Mouse (Mus musculus): ENCODE data around the gene Etv6. TPM values are rescaled to one million over a fixed set of nuclear protein-coding genes. Genes with fewer than 3 reads are reported as not detected.

The Etv6 gene
- polyA plus RNA-seq, 1 experiment from 2014 or later, result 12.6 TPM

GRCm38 (mm10) chr6:134039351-134039750 lies 3.9 kb downstream of the Etv6 start:
- 64% methylated on average over 8 of the region's 8 CpGs for WGBS
- no peak for ATAC-seq (ENCODE audit: low read depth)
- H3K4me1 ChIP-seq (replicated peaks; ENCODE audit: control insufficient read depth, insufficient read depth, low read length), result peaks cover 47% of the 10 kb centered on the region
- H3K4me3 ChIP-seq (ENCODE audit: low read length), result no peak overlapping the region
- H3K27me3 ChIP-seq (ENCODE audit: control insufficient read depth, insufficient read depth, low read depth, low read length), result no peaks in the 10 kb centered on the region
- H3K36me3 ChIP-seq (ENCODE audit: control insufficient read depth, insufficient read depth, low read length), result no peaks in the 10 kb centered on the region
- peak overlapping the region; percentile 62 for H3K4me2 ChIP-seq (ENCODE audit: low read depth, low read length)
- H3K27ac ChIP-seq (ENCODE audit: low read length), result no peak overlapping the region
- no peak overlapping the region; the same call in 1 of the 2 replicates for H3K9ac ChIP-seq (ENCODE audit: low read length)
- no peaks in the 10 kb centered on the region for H3K9me3 ChIP-seq (ENCODE audit: control insufficient read depth, low read length)

- Histone ChIP-seq H3K4me2 (ENCODE audit: low read depth, low read length) (no peak overlapping the region), H3K36me3 (ENCODE audit: control insufficient read depth, insufficient read depth, low read length) (no peaks in the 10 kb centered on the region), H3K4me3 (ENCODE audit: low read length) (no peak overlapping the region), H3K9me3 (ENCODE audit: control insufficient read depth, low read length) (no peaks in the 10 kb centered on the region), H3K27me3 (ENCODE audit: control insufficient read depth, insufficient read depth, low read depth, low read length) (no peaks in the 10 kb centered on the region), H3K4me1 (replicated peaks; ENCODE audit: control insufficient read depth, insufficient read depth, low read length) (peaks cover 50% of the 10 kb centered on the region), H3K27ac (ENCODE audit: low read length) (no peak overlapping the region), H3K9ac (ENCODE audit: low read length) (no peak overlapping the region)
- ATAC-seq (ENCODE audit: low read depth), result no peak
- WGBS, result 60% methylated on average over 3 of the region's 3 CpGs
These were observed 4.8 kb downstream of the Etv6 start for GRCm38 (mm10) chr6:134040312-134040711.

DNA sequence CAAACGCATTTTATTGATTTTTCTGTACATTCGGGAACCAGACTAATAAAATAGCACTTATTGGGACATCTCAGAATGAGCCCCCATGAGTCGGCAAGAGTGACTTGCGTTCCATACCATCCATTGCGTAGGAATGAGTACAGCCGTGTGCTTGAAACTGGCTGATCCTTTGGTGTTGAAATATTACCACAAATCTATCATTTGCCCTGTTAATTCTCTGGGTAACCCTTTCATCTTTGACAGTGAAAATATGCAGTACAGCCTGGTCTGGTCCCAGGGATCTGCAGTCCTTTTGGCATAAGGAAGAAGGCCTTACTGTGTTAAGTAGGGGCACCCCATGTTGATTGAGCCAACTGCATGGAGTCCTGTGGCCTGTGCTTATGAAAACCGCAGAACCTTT lies 5.8 kb downstream of the Etv6 start:
- H3K27ac ChIP-seq (ENCODE audit: low read length), result no peak overlapping the region
- no peaks in the 10 kb centered on the region for H3K27me3 ChIP-seq (ENCODE audit: control insufficient read depth, insufficient read depth, low read depth, low read length)
- no peaks in the 10 kb centered on the region for H3K36me3 ChIP-seq (ENCODE audit: control insufficient read depth, insufficient read depth, low read length)
- H3K9ac ChIP-seq (ENCODE audit: low read length), result no peak overlapping the region
- H3K4me1 ChIP-seq (replicated peaks; ENCODE audit: control insufficient read depth, insufficient read depth, low read length), result peaks cover 51% of the 10 kb centered on the region
- H3K9me3 ChIP-seq (ENCODE audit: control insufficient read depth, low read length), result no peaks in the 10 kb centered on the region
- ATAC-seq (ENCODE audit: low read depth), result no peak
- no peak overlapping the region for H3K4me2 ChIP-seq (ENCODE audit: low read depth, low read length)
- H3K4me3 ChIP-seq (ENCODE audit: low read length), result no peak overlapping the region
- 73% methylated on average over 7 of the region's 7 CpGs for WGBS

DNA sequence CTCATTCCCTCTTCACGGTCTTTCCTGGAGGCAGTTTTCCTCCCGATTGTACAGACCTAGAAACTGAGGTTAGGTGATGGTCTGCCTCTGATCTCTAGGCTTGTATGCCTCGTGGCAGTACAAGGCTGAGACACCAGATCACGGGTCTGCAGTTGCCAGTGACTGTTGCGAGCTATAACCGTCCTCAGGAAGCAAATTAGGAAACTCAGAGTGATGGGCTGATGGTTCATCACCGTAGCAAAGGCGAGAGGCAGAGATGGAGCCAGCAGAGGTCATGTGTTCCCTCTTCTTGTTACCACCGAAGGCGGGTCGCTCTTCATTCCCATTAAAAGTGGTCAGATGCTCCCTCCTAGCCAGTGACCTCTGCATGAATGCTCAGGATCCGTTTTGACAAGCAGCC lies 6.4 kb downstream of the Etv6 start:
- 41% methylated on average over 12 of the region's 12 CpGs for WGBS
- no peaks in the 10 kb centered on the region for H3K9me3 ChIP-seq (ENCODE audit: control insufficient read depth, low read length)
- peaks cover 50% of the 10 kb centered on the region for H3K4me1 ChIP-seq (replicated peaks; ENCODE audit: control insufficient read depth, insufficient read depth, low read length)
- H3K4me2 ChIP-seq (ENCODE audit: low read depth, low read length), result 0 out of 2 replicates have a peak overlapping the region, but pooled peaks have one; percentile 6
- no peak; the same call in 1 of the 2 replicates for ATAC-seq (ENCODE audit: low read depth)
- H3K27me3 ChIP-seq (ENCODE audit: control insufficient read depth, insufficient read depth, low read depth, low read length), result no peaks in the 10 kb centered on the region
- H3K27ac ChIP-seq (ENCODE audit: low read length), result no peak overlapping the region
- H3K9ac ChIP-seq (ENCODE audit: low read length), result no peak overlapping the region
- no peaks in the 10 kb centered on the region for H3K36me3 ChIP-seq (ENCODE audit: control insufficient read depth, insufficient read depth, low read length)
- no peak overlapping the region for H3K4me3 ChIP-seq (ENCODE audit: low read length)

- ATAC-seq (ENCODE audit: low read depth), result no peak; the same call in 1 of the 2 replicates
These were observed 8.0 kb downstream of the Etv6 start for GRCm38 (mm10) chr6:134043545-134043944.

GRCm38 (mm10) chr6:134045092-134045868 lies 9.8 kb downstream of the Etv6 start:
- H3K36me3 ChIP-seq (ENCODE audit: control insufficient read depth, insufficient read depth, low read length), result no peaks in the 10 kb centered on the region
- H3K4me2 ChIP-seq (ENCODE audit: low read depth, low read length), result no peak overlapping the region
- H3K9me3 ChIP-seq (ENCODE audit: control insufficient read depth, low read length), result no peaks in the 10 kb centered on the region
- no peak overlapping the region for H3K9ac ChIP-seq (ENCODE audit: low read length)
- WGBS, result 72% methylated on average over 9 of the region's 9 CpGs
- no peaks in the 10 kb centered on the region for H3K27me3 ChIP-seq (ENCODE audit: control insufficient read depth, insufficient read depth, low read depth, low read length)
- H3K4me1 ChIP-seq (replicated peaks; ENCODE audit: control insufficient read depth, insufficient read depth, low read length), result peaks cover 33% of the 10 kb centered on the region
- no peak overlapping the region for H3K4me3 ChIP-seq (ENCODE audit: low read length)
- ATAC-seq (ENCODE audit: low read depth), result no peak
- H3K27ac ChIP-seq (ENCODE audit: low read length), result no peak overlapping the region

More at GRCm38 (mm10) chr6:134043545-134043944, 8.0 kb downstream of the Etv6 start:
- Histone ChIP-seq H3K9ac (ENCODE audit: low read length) (no peak overlapping the region), H3K4me3 (ENCODE audit: low read length) (no peak overlapping the region), H3K9me3 (ENCODE audit: control insufficient read depth, low read length) (no peaks in the 10 kb centered on the region), H3K27me3 (ENCODE audit: control insufficient read depth, insufficient read depth, low read depth, low read length) (no peaks in the 10 kb centered on the region), H3K4me2 (ENCODE audit: low read depth, low read length) (no peak overlapping the region), H3K36me3 (ENCODE audit: control insufficient read depth, insufficient read depth, low read length) (no peaks in the 10 kb centered on the region), H3K27ac (ENCODE audit: low read length) (no peak overlapping the region), H3K4me1 (replicated peaks; ENCODE audit: control insufficient read depth, insufficient read depth, low read length) (peaks cover 44% of the 10 kb centered on the region)
- 28% methylated on average over 7 of the region's 7 CpGs for whole genome bisulfite sequencing

DNA sequence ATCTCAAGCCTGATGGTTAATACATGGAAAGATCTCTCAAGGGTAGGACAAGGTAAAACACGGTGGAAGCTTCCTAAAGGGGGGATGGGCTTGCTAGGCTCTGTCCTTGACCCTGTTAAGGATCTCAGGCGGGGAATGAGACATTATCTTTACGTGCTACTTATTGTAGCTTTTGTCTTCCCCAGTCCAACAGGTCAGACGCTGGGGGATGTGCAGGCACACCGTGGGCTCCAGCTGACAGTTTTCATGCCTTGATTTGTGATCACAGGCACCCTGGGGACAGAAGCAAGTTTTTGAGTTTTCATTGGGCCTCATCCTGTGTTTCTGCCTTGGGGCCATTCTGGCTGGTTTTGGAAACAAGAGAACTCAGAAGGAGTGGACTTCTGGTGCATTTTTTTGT lies 10.6 kb downstream of the Etv6 start:
- Histone ChIP-seq H3K9ac (ENCODE audit: low read length) (no peak overlapping the region), H3K4me1 (replicated peaks; ENCODE audit: control insufficient read depth, insufficient read depth, low read length) (peaks cover 31% of the 10 kb centered on the region), H3K27ac (ENCODE audit: low read length) (no peak overlapping the region), H3K27me3 (ENCODE audit: control insufficient read depth, insufficient read depth, low read depth, low read length) (no peaks in the 10 kb centered on the region), H3K9me3 (ENCODE audit: control insufficient read depth, low read length) (no peaks in the 10 kb centered on the region), H3K4me2 (ENCODE audit: low read depth, low read length) (no peak overlapping the region), H3K36me3 (ENCODE audit: control insufficient read depth, insufficient read depth, low read length) (no peaks in the 10 kb centered on the region), H3K4me3 (ENCODE audit: low read length) (no peak overlapping the region)
- WGBS, result 47% methylated on average over 5 of the region's 5 CpGs
- no peak for ATAC-seq (ENCODE audit: low read depth)

- H3K4me1 ChIP-seq (replicated peaks; ENCODE audit: control insufficient read depth, insufficient read depth, low read length), result peaks cover 24% of the 10 kb centered on the region
- 54% methylated on average over 5 of the region's 5 CpGs for WGBS
These were observed 11.7 kb downstream of the Etv6 start for GRCm38 (mm10) chr6:134047249-134047648.

GRCm38 (mm10) chr6:134047974-134048373 lies 12.5 kb downstream of the Etv6 start:
- no peaks in the 10 kb centered on the region for H3K27me3 ChIP-seq (ENCODE audit: control insufficient read depth, insufficient read depth, low read depth, low read length)
- H3K36me3 ChIP-seq (ENCODE audit: control insufficient read depth, insufficient read depth, low read length), result no peaks in the 10 kb centered on the region
- H3K4me1 ChIP-seq (replicated peaks; ENCODE audit: control insufficient read depth, insufficient read depth, low read length), result peaks cover 25% of the 10 kb centered on the region
- no peak overlapping the region for H3K9ac ChIP-seq (ENCODE audit: low read length)
- no peak overlapping the region for H3K4me3 ChIP-seq (ENCODE audit: low read length)
- no peak overlapping the region for H3K27ac ChIP-seq (ENCODE audit: low read length)
- WGBS, result 88% methylated on average over 6 of the region's 6 CpGs
- ATAC-seq (ENCODE audit: low read depth), result no peak
- no peak overlapping the region for H3K4me2 ChIP-seq (ENCODE audit: low read depth, low read length)
- no peaks in the 10 kb centered on the region for H3K9me3 ChIP-seq (ENCODE audit: control insufficient read depth, low read length)

More at GRCm38 (mm10) chr6:134047249-134047648, 11.7 kb downstream of the Etv6 start:
- no peak for ATAC-seq (ENCODE audit: low read depth)
- Histone ChIP-seq H3K9ac (ENCODE audit: low read length) (no peak overlapping the region), H3K4me2 (ENCODE audit: low read depth, low read length) (no peak overlapping the region), H3K4me3 (ENCODE audit: low read length) (no peak overlapping the region), H3K9me3 (ENCODE audit: control insufficient read depth, low read length) (no peaks in the 10 kb centered on the region), H3K27ac (ENCODE audit: low read length) (no peak overlapping the region), H3K27me3 (ENCODE audit: control insufficient read depth, insufficient read depth, low read depth, low read length) (no peaks in the 10 kb centered on the region), H3K36me3 (ENCODE audit: control insufficient read depth, insufficient read depth, low read length) (no peaks in the 10 kb centered on the region)
